Mouse (Mus musculus): ENCODE measurements around the gene Bloc1s3.

DNA sequence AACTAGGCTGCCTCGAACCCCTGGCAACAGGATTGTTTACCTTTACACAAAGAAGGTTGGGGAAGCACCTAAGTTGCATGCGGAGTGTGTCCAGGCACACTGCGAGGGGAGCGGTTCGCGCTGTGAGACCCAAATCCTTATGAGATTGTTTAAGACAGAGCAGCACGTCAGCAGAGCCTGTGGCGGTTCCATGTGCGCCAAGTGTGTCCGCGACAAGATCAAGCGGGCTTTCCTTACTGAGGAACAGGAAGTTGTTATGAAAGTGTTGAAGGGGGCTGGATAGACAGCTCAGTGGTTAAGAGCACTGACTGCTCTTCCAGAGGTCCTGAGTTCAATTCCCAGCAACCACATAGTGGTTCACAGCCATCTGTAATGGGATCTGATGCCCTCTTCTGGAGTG is 39.9 kb downstream of the Bloc1s3 start:
- no peak for TF ChIP-seq CTCF (IDR thresholded peaks at IDR 0.05; ENCODE audit: low read depth)
- no peak for TF ChIP-seq EP300 (optimal IDR thresholded peaks at IDR 0.05)

All from stomach, postnatal 0 days (tissue).